Mouse (Mus musculus) embryonic fibroblast, embryonic 13.5 days (primary cell): ENCODE results near the gene Nrg4. TPM values are rescaled to one million over a fixed set of nuclear protein-coding genes. Genes with fewer than 3 reads are reported as not detected.

ENCODE experiments used
- H3K27ac ChIP-seq: 2 replicates; pipeline ENCODE4 v1.5.1; 2012; ENCODE audit warnings: low read length, control low read depth, inconsistent platforms; ENCODE audit not compliant: insufficient read depth
- H3K4me1 ChIP-seq: 2 replicates; pipeline ENCODE4 v1.6.1; 2011; ENCODE audit warnings: low read length; ENCODE audit not compliant: control insufficient read depth, insufficient read depth
- H3K4me3 ChIP-seq: 2 replicates; pipeline ENCODE4 v1.5.1; 2011; ENCODE audit warnings: mild to moderate bottlenecking, control low read depth, low read length; ENCODE audit not compliant: insufficient read depth
- CTCF ChIP-seq: IDR thresholded peaks from 2 replicates; pipeline ENCODE4 v1.5.1; 2011; ENCODE audit warnings: mild to moderate bottlenecking, control low read depth, low read length, moderate library complexity, borderline replicate concordance; ENCODE audit not compliant: insufficient read depth
- POLR2A ChIP-seq: IDR thresholded peaks from 2 replicates; pipeline ENCODE4 v1.6.1; 2011; ENCODE audit warnings: low read depth, mild to moderate bottlenecking, control low read depth, low read length, moderate library complexity
- polyA plus RNA-seq: library from polyadenylated mRNA; stranded (reverse); fragments of >200 nt; gene quantifications from 2 replicates; pipeline ENCODE4 v1.2.4, GENCODE M21; 2011; ENCODE audit warnings: low read depth; ENCODE audit not compliant: missing spikeins, insufficient read length

Gene Nrg4
- polyA plus RNA-seq, 1 experiment = not detected

DNA sequence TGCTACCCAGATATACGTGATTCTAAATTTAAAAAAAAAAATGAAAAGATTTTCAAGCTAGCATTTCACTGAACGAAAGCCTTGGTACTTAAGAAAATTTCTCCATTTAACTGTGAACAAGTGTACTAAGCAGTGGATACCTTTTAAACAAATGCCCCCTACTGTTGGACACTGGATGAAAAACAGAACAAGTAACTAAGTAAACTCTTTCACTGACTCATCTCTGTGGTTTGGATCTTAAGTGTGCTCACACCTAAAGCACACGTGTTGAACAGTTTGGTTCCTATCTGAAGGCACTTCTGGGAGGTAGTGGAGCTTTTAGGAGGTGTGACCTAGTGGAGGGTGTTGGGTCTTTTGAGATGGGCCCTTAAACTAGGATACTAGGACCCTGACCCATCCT lies 41.4 kb downstream of the Nrg4 start:
- Histone ChIP-seq H3K27ac (no peak overlapping the region), H3K4me3 (no peak overlapping the region), H3K4me1 (no peaks in the 10 kb centered on the region; the same call in 1 of the 2 replicates)
- TF ChIP-seq POLR2A (no peak), CTCF (no peak)

DNA sequence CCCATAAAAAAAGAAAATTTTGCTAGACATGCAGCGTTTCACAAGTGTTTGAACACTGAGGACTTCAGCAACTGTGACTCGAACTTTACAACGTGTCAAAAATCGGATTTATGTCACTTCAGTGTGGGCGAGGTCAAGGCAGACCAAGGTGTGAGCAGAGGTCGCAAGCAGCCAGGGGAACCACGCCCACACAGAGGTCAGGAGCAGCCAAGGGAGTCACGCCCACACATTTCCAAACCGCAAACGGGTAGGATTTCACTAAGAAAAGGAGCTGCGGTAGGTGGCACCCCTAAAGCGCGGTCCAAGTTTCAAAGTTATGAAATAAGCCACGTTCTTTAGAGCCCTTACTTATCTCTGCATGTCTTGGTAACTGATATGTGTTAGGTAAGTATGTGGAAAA lies 43.1 kb downstream of the Nrg4 start:
- Histone ChIP-seq H3K4me3 (no peak overlapping the region), H3K4me1 (no peaks in the 10 kb centered on the region; the same call in 1 of the 2 replicates), H3K27ac (no peak overlapping the region)
- no peak for TF ChIP-seq POLR2A
- no peak for TF ChIP-seq CTCF

DNA sequence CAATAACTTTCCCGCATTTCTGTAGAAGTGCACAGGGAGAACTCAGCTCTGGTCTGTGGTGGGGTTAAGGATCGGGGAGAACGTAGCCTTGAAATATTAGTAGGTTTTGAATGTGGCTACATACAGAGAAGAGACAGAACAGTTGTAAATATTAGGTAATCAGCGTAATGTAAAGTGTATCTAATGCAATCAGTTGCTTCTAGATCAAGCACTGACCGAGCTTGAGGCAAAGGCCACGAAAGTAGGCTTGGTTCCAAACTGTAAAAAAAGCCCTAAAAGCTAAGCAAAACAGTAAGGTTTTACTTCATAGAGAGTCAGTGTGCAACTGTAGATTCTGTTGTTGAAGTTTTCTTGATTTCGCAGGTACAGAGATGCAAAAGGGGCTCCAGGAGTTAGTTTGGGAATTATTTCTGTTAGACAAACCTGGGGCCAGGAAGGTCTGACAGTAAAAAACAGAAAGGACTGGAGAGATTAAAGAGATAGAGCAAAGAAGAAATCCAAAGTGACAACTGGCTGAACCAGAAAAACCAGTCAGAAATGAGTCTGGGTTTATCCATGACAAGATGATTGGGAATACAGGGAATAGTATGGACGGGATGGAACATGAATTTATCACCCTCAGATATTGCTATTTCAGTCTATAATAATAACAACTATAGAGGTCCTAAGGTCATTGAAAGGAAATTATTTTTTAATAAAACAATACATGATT lies 47.4 kb downstream of the Nrg4 start:
- no peaks in the 10 kb centered on the region; the same call in 1 of the 2 replicates for H3K4me1 ChIP-seq
- no peak overlapping the region for H3K4me3 ChIP-seq
- no peak overlapping the region for H3K27ac ChIP-seq
- TF ChIP-seq CTCF (no peak), POLR2A (no peak)

DNA sequence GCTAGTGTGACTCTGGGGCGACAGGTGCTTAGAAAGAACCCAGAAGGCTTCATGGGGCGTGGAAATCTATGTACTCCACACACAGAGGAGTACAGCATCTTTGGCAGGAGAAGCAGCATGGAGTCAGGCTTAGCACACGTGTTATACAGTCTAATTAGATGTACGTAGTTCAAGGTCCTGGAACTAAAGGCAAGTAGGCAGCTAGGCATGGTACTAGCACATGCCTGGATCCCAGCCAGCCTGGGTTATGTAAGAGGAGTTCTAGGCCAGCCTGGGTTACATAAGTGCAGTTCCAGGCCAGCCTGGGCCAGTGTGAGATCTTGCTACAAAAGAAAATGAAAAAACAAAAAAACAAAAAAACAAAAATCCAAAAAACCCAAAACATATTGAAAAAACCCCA lies 49.1 kb downstream of the Nrg4 start:
- Histone ChIP-seq H3K4me3 (no peak overlapping the region), H3K27ac (no peak overlapping the region), H3K4me1 (no peaks in the 10 kb centered on the region)
- TF ChIP-seq CTCF (no peak), POLR2A (no peak)

DNA sequence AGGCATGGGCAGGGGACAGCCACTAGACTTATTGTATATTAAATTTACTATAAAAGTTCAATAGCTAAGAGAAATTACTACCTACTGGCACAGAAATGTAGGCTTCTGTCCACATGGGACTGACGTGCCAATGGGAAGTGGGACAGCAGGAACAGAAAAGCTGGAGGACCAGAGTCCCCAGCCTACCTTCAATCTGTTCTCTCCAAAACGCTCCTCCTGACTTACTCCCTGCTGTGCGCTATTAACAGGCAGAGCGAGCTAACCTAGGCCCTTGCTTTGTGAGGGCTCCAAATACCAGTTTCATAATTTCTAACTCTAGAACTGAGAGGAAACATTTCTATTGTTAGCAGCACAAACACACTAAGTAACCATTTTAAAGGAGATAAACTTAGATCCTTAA lies 52.7 kb downstream of the Nrg4 start:
- TF ChIP-seq POLR2A (no peak), CTCF (no peak)
- H3K4me3 ChIP-seq = no peak overlapping the region
- H3K4me1 ChIP-seq = peaks cover 2% of the 10 kb centered on the region; the same call in 1 of the 2 replicates
- H3K27ac ChIP-seq = no peak overlapping the region

DNA sequence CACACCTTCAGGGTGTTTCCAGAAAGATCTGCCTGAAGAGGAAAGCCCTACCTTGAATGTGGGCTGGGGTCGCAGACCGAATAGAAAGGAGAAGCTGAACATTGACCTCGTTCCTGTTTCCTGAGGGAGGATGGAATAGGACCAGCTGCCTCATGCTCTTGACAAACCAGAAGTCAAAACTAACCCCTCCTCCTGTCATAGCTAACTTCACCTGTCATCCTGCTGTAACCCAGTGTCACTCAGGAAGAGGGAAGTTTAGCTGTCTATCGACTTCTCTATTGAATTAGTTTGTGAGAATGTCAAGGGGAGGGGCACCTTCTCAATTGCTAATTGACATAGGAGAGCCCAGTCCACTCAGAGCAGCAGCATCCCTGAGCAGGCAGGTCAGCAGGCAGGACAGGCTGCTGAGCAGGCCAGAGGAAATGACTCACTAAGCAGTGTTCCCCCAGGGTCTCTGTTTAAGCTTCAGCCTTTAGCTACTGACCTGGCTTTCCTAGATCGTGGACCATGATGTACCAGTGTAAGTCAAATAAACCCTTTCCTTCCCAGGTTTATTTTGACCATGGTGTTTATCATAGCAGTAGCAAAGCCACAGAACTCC lies 54.6 kb downstream of the Nrg4 start:
- TF ChIP-seq POLR2A = no peak
- no peak for TF ChIP-seq CTCF
- no peak overlapping the region for H3K4me3 ChIP-seq
- peaks cover 2% of the 10 kb centered on the region; the same call in 1 of the 2 replicates for H3K4me1 ChIP-seq
- no peak overlapping the region for H3K27ac ChIP-seq

DNA sequence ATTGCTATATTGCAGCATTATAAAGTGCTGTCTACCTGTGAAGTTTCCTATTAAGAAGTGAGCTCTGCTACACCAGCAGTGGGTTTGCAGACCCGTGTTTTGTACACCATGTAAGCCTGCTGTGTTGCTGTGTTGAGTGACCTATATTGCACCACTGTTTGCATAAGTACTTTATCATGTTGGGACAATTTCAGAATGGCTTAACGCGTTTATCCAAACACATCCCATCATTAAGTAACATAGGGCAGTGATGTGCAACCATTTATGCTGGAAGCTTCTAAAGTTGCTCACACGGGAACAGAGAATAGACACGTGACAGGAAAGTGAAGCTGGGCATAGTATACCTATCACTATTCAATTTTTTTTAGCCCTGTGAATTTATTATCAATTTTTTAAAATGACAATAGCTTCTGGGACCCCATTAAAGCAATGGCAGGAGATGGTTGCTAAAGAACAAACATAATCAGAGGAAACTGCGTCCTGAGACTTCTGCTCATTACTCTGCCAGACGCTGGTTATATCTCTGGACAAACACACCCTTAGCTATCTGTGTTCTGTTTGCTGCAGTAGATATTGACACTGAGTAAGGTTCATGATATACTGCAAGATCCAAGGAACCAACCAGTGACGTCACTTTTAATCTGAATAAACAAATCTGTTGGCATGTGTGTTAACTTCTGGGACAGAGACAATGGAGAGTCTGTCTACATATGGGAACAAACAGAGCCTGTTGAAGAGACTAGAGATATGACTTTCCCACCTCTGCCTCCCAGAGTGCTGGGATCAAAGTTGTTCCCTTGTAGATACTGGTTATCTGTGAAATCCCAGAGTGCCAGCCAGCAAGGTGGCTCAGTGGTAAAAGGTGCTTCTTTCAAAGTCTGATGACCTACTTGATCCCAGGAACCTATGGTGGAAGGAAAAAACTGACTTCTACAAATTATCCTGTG lies 62.0 kb downstream of the Nrg4 start:
- Histone ChIP-seq H3K4me1 (no peaks in the 10 kb centered on the region), H3K27ac (no peak overlapping the region), H3K4me3 (no peak overlapping the region)
- TF ChIP-seq POLR2A (no peak), CTCF (no peak)

DNA sequence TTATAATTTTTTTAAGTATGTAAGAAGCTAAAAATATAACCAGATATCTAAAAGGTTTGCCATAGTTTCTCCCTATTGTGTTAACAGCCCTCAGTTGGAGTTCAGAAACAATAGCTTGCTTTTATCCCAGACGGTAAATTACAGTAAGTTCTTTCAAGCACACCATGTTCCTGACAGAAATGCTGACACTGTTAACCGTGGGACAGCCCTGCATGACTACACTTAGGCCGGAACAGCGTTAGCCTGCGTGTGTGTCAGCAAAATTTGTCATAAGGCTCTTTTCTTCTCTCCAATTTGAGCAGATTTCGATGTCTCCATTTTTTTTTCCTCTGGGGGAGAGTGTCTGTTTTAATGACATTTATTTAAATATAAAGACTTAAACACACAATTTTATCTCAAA lies 66.9 kb downstream of the Nrg4 start:
- H3K4me1 ChIP-seq = no peaks in the 10 kb centered on the region
- no peak overlapping the region for H3K4me3 ChIP-seq
- H3K27ac ChIP-seq = no peak overlapping the region
- TF ChIP-seq POLR2A (no peak), CTCF (no peak)

DNA sequence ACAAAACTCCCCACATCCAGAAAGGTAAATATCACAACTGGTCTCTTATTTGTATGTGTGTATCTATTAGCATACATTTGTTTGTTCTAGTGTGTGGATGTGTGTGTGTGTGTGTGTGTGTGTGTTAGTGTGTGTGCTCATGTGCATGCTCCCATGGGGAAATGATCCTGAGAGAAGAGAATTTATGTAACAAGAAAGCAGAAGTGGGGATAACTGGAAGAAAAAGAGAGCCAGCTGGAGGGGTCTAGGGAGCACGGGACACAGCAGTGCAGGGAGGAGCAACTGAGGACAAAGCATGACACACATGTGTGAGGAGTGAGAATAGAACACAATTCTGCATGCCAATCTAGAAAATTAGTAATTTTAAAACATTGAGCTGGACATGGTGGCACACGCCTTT lies 69.5 kb downstream of the Nrg4 start:
- Histone ChIP-seq H3K27ac (no peak overlapping the region), H3K4me1 (no peaks in the 10 kb centered on the region), H3K4me3 (no peak overlapping the region)
- TF ChIP-seq CTCF = no peak
- no peak for TF ChIP-seq POLR2A
